Mouse (Mus musculus) CD4-positive, CD25-positive, alpha-beta regulatory T cell, adult 2 months (primary cell): ENCODE measurements around the gene Rps24.
A peak's percentile ranks its signal among the peaks of the same experiment; 100 is the strongest.
"Not testable (repeated sequence)": the region's sequence is repeated elsewhere in the genome, so short reads cannot be mapped to it uniquely, and the experiment has no call there.

Experiments
- DNase-seq: peaks from one replicate; pipeline ENCODE4 v3.0.0-alpha.2; 2012; ENCODE audit warnings: low read depth, low spot score

The Rps24 gene

DNA sequence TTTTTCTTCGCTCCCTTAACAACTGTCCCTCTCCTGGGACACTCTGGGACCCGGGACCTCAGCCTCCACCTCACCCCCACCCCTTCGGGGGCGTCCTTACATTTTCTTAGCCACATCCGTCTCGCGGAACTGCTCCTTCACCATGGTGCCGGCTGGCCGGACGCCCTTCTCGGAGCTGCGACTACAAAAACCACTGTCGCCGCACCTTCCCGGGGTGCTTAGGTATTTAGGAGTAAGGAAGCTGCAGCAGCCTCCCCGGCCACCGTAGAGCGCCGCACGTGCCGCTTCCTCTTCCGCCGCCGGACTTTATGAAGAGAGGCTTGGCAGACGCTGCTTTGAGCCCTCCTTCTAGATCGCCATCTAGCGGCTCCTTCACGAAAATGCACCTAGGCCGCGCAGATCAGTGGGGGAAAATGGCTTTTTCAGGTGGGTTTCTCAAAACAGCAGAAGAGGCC, at the start of gene Rps24, which contains the start of gene Polr3a:
Gene Rps24 (plus strand): TSS at position 353 of the 455 bp plus-strand sequence.
Gene Polr3a (minus strand): TSS at position 286 of the 455 bp plus-strand sequence.
- peak; percentile 94 for DNase-seq

GRCm38 (mm10) chr14:24443529-24443928, 43.4 kb upstream of the Rps24 start:
- DNase-seq: not testable (repeated sequence)

- no peak for DNase-seq
These were observed 28.7 kb upstream of the Rps24 start for GRCm38 (mm10) chr14:24458191-24458590.

- no peak for DNase-seq
These were observed 18.1 kb upstream of the Rps24 start for GRCm38 (mm10) chr14:24468806-24469205.

DNA sequence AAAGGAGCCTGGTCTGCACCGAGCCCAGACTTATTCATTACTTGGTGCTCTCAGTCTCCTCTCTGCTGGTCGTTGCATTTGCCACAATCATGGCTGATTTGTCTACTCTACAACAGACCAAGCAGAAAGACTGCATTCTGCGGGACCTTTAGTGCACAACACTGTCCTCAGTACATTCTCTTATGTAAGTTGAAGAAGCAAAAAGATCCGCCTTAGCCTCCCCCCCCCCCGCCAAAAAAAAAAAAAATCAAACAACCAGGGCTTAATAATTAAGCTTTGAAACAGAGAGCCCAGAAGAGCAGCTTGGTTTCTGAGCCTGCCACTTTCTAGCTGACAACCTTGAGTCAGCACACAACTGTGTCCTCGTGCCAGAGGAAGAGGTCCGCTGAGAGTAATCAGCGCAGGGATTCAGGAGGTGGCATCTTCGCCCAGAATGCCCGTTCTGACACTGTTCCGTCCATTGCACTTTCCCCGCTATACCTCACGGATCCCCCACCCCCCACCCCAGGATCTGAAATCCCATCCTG, 621 bp upstream of the Rps24 start:
- DNase-seq: peak; percentile 7

DNA sequence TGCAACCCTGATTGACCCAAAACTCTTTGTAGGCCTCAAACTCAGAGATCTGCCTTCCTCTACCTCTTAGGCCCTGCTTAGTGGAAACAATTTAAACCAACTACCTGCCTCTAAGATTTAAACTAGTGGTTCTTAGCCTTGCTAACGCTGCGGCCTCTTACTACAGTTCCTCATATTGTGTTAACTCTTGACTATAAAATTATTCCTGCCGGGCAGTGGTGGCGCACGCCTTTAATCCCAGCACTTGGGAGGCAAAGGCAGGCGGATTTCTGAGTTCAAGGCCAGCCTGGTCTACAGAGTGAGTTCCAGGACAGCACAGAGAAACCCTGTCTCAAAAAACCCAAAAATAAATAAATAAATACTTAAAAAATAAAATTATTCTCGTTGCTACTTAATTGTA, 2.8 kb downstream of the Rps24 start:
- DNase-seq: not testable (repeated sequence)

- peak; percentile 97 for DNase-seq
These were observed 3.7 kb downstream of the Rps24 start for GRCm38 (mm10) chr14:24490468-24491265.

- DNase-seq: no peak
These were observed 4.5 kb downstream of the Rps24 start for GRCm38 (mm10) chr14:24491266-24491981.

- DNase-seq: no peak
These were observed 6.3 kb downstream of the Rps24 start for GRCm38 (mm10) chr14:24493256-24493655.

DNA sequence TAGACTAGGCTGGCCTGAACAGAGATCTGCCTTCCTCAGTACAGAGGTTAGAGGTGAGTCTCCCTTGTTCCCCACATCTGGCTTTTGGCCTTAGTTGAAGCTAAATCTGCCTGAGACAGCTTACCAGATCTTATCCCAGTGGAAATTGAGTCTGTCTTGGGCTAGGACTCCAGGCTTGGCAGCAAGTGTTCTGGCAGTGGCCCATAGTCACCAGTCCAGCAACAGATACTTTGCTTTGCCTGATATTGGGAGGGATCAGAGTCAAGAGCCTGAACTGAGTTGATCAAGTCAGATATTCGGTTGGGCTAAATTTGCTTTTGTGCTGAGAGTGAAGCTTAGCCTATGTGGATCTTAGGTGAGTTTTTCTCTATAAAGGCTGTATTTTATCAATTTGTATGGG, 9.6 kb downstream of the Rps24 start:
- no peak for DNase-seq

DNA sequence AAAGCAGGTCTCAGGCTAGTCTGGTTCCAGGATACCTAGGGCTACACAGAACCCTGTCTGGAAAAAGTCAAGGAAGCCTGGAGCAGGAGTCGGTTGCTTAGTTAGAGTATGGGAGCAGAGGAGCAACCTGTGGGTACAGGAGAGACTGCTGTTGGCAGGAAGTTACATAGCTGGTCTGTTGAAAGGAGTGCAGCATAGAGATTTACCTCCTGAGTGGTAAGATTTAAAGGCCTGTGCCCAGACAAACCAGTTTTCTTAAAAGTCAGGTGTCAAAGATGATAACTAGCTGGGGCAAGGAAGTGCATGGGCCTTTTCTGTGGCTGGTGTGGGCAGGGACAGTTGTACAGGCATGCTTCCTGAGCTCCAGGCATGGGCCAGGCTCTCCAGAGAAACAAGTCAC, 10.5 kb downstream of the Rps24 start:
- no peak for DNase-seq

DNA sequence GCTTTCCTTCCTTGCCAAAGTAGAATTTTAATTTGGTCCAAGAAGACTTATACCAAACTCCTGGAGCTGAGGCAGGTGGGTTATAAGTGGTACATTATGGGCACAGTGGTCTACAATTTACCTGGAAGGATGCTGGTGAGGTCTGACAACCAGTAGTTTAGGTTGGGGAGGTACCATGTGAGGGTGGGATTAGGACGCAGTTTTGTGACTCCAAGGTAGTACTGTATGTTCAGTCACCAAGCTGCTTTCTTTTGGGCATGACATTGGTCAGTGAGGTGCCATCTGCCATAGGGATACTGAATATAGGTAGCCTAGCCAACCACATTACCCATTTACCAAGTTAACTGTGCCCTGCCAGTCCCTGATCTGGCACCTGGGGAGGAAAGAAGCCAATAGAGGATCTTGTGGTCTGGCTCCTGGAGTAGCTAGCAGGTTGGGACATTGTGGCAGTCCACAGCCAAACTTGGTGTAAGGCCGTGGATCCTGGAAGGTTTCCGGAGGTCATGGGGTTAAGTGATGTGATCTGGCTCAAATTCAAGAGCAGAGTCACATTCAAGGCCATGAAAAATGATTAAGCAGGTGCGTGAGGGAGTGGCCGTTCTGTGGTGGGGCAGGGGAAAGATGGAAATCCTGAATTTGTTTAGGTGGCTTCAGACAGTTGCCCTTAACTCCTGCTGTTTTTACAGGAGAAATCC, 11.8 kb downstream of the Rps24 start:
- no peak for DNase-seq

DNA sequence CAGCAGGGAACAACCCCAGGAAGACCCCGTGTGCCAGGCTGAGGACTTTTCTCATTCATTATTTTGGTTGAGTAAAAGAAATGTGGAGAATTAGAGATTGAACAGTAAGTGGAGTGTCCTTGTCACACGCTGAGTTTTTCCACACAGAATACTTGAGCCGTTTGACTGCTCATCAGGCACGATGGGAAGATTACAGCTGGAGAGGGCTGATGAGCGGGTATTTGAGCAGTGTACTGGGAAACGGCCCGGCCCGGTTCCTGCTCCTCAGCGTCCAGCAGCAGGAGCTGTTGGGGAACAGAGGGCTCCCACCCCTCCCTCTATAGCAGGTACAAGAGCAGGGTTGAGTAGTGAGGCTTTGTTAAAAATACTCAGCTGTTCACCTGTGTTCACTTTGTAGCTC, 12.6 kb downstream of the Rps24 start:
- no peak for DNase-seq

DNA sequence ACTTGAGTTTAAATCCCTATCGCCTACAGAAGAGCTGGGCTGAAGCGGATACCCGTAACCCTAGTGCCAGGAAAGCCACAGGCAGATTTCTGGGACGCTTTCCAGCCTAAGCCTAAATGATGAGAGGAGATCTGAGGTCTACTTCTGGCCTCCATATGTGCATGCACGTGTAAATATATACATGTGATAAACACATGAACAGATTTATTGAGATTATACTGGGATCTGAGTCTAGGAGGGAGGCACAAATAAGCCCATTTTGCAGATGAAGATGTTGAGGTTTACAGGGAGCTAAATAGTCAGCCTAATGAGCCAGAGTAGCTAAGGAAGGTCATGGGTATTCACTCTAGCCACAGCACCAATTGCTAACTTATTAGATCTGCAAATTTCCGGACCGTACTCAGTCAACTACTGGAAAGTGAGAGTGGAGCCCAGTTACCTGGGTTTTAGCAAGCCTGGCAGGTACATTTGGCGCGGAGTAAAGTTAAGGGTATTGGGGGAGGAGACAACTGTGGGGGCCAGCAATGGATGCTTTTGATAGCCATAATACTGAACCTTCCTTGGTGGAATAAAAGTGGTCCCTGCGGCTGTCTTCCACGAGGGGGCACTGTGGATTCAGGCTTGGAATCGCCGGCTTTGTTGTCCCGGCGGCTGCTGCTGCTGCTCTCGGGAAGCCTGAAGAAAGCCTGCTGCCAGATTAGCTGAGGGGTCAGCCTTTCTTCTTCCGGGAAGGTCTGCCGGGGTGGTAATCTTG, 13.3 kb downstream of the Rps24 start:
- DNase-seq: peak; percentile 63

GRCm38 (mm10) chr14:24500845-24501186, 13.9 kb downstream of the Rps24 start:
- DNase-seq: no peak

GRCm38 (mm10) chr14:24501256-24501655, 14.3 kb downstream of the Rps24 start:
- DNase-seq: no peak

- no peak for DNase-seq
These were observed 20.6 kb downstream of the Rps24 start for GRCm38 (mm10) chr14:24507452-24508069.

DNA sequence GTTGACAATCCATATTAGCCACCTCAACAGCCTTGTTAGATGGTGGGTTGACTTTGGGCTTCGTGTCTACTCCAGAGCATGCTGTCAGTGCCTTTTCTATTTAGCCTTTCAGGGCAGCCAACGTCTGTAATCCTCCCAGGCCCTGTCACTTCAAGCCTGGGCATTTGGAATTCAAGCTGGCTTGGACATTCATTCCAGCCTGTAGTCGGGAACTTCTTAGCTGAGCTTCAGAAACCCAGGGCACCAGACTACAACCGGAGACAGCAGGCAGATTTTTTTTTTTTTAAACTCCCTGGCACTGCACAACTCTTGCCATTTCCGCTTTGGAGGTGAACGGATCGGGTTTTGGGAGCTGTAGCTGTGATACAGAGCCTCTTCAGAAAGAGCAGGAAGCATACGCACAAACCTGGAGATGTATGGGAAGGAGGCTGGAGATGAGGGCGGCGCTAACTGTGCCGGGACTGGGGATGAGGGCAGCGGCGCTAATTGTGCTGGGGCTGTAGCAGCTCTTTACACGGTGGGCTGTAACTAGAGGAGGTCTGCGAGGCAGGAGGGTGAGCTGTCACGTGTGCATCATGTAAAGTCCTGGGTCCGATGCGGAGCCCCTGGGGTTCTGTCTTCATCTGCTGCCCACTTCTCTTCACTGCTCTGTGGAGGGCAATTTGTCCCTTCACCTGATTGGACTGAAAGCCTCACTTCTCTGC, 21.3 kb downstream of the Rps24 start:
- no peak for DNase-seq

GRCm38 (mm10) chr14:24509557-24509956, 22.6 kb downstream of the Rps24 start:
- DNase-seq: no peak

- no peak for DNase-seq
These were observed 23.3 kb downstream of the Rps24 start for GRCm38 (mm10) chr14:24510218-24510617.
